Mouse (Mus musculus) cerebellum, adult 11-12 months (tissue): ENCODE results near the gene Prr9.

Experiments
- DNase-seq: peaks from one replicate; pipeline ENCODE4 v3.0.0; 2022

Prr9 gene

GRCm38 (mm10) chr3:92123847-92124246, at the start of gene Prr9:
Gene Prr9 (minus strand): TSS chr3:92123947.
- no peak for DNase-seq

GRCm38 (mm10) chr3:92169847-92170246, 46.1 kb upstream of the Prr9 start:
- DNase-seq = no peak

DNA sequence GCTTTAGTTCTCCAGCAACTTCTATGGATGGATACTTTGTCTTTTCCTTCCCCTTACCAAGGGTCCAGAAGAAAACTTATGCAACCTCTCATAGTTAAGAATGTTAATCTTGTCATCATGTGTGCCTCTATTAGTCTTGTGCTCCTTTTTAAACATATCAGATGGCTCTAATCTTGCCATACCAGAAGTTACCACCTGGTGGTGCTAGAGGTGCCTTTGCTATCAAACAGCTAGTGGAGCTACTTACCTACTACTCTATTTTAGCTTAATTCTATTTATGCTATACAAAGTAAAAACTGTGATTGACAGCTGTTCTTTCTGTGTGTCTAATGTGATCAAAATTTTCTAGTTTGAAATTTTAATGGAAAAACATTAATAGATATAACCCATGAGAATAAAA, 29.6 kb upstream of the Prr9 start:
- no peak for DNase-seq

DNA sequence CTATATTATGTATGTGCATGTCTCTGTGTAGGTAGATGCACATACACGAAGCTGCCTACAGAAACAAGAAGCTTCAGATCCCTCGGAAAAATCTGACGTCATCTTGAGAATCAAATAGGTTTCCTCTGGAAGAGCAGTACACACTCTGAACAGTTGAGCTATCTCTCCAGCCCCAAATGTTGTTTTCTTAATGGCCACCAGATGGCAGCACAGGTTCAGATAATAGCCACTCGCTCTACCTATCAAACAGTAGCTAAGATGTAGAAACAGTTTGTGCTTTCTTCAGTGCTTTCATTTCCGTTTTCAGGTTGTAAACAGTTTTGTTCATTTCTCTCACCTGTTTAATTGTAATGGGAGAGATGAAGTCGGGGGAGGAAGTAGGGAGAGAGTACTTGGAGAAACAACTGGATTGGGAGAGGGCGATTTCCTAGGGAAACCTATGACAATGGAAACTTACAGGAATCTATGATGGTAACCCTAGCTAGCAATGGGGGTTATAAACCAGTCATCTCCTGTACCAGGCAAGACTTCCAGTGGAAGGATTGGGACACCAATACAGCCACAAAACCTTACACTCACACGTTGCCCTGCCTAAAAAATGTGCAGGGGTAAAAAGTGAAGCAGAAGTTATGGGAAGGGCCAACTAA, 27.0 kb upstream of the Prr9 start:
- peak; percentile 3 for DNase-seq

- no peak for DNase-seq
Observed at GRCm38 (mm10) chr3:92147913-92148312, 24.2 kb upstream of the Prr9 start.

- DNase-seq = no peak
Observed at GRCm38 (mm10) chr3:92147420-92147819, 23.7 kb upstream of the Prr9 start.

DNA sequence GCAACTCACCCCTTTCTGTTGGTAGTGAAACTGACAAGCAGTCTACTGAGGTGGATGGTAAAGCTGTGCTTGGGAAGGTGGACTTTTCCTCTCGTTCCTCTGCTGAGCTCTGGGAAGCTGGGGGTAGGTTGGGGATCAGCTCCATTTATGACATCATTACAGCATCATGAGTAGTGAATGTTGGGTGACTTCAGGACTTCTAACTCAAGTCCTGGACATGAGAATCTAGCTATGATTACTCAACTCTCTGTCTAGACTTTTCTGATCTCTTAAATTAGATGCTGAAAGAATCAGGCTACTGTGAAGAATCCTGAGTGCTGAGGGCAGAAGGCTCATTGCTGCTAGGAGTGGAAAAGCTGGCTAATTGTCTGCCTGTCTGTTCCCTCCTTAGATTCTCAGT, 18.9 kb upstream of the Prr9 start, which contains the start of gene Lelp1:
TSS of gene Lelp1 (minus strand) at position 101 of the 400 bp plus-strand sequence.
- no peak for DNase-seq

- no peak for DNase-seq
Observed at GRCm38 (mm10) chr3:92120902-92121301, 2.8 kb downstream of the Prr9 start.

DNA sequence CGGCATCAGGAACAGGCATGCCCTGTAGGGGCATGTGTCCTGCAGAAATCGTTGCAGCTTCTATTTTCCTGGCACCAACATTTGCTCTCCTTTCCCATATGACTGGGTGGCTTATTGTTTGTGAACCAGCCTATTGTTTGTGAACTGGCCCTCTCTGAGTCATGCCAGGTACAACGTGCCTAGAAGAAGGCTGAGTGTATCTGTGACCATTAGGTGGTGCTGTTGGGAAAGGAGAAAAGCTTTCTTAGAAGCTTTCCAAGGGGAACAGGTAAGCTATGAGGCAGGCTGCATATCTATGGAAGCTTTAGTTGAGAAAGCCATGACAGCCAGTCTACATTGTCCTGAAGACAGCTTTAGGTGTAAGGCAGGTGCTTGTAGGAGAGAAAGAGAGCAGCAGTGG, 5.8 kb downstream of the Prr9 start:
- DNase-seq = no peak

DNA sequence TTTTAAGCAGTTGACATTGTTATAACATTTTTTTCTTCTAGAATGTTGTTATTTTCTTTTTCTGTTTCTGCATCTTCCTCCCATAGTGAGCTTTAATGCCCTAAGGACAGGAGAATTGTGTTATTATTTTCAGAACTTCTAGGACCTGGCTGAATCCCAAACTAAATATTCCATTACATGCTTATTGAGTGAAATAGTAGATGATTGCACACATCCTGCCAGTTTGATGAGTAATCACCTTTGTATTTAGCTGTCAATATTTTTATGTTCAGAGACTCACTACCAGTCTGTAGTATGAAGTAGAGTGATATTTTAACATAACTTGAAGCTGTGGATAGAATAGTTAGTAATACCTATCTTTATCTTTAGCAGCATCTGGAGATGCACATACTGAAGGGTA, 12.2 kb downstream of the Prr9 start:
- no peak for DNase-seq

DNA sequence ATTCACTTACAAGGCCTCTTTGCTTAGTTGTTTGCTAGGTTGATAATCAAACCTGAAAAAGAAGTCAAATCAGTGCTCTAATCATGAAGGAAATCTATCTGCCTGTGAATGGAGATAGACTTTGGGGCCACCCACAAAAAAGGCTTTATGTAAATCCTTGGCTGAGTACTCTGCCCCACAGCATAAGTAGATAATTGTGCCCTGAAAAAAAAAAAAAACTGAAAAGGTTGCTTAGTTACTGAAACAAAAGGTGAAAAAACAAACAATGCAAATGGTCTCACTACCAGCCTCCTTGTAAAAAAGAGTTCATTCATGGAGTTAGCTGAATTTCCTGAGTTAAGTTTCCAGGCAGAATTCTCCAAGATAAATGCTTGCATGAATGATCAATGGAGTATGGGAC, 13.0 kb downstream of the Prr9 start:
- DNase-seq = no peak

- DNase-seq = no peak
Observed at GRCm38 (mm10) chr3:92106582-92106981, 17.2 kb downstream of the Prr9 start.

DNA sequence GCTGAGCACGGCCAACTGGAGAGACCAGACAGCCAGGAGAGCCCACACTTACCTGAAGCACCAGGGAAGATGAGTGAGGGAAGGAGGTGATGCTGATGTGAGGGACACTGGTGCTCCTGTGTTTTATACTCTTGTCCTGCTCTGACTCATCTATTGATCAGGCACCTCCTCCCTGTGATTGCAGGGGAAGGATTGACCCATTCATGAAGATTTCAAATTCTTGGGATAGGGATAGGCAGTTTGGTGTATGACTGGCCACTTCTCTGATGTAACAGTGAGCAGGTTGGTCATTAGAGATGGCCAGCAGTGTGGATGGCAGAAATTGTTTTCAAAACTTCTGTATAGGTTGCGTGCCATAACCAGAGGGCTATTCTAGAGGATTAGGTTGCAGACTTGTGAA, 40.7 kb downstream of the Prr9 start, which contains the start of gene Lor:
TSS of gene Lor (minus strand) at position 101 of the 400 bp plus-strand sequence.
- no peak for DNase-seq

GRCm38 (mm10) chr3:92081285-92081931, 42.3 kb downstream of the Prr9 start:
- no peak for DNase-seq

DNA sequence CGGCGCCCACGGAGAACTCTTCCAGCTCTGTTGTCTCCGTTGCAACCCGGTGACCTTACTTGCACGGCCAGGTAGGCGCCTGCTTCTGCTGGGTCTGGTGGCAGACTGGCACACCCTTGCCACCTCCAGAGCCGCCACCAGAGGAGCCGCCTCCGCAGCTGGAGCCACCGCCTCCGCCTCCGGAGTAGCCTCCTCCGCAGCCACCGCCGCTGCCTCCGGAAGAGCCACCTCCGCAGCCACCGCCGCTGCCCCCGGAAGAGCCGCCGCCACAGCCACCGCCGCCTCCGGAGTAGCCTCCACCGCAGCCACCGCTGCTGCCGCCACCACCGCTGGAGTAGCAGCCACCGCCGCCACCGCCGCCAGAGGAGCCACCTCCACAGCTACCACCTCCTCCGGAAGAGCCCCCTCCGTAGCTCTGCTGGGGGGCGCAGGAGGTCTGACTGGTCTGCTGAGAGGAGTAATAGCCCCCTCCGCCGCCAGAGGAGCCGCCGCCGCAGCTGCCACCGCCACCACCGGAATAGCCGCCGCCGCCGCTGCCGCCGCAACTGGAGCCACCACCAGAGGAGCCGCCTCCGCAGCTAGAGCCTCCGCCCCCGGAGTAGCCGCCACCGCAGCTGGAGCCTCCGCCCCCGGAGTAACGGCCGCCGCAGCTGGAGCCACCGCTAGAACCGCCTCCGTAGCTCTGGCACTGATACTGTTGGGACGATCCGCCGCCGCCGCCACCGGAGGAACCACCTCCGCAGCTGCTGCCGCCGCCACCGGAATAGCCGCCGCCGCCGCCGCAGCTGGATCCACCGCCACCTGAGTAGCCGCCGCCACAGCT, 43.1 kb downstream of the Prr9 start:
- no peak for DNase-seq
